Mouse (Mus musculus) midbrain, embryonic 12.5 days (tissue): ENCODE data around the gene Sae1. TPM values are rescaled to one million over a fixed set of nuclear protein-coding genes. Genes with fewer than 3 reads are reported as not detected.

Source experiments
- ATAC-seq: fragments of 200-750 bp; cut with Nextera tagmentation; 2 replicates; pipeline ENCODE4 v1.8.0; 2017; ENCODE audit warnings: low read depth, moderate TSS enrichment, moderate library complexity; ENCODE audit not compliant: low FRiP score
- H3K27ac ChIP-seq: fragments of 300-500 bp; sonication (generic); replicated peaks from 2 replicates; pipeline ENCODE4 v1.5.1; 2016; ENCODE audit warnings: mild to moderate bottlenecking
- H3K27me3 ChIP-seq: fragments of 300-500 bp; sonication (generic); 2 replicates; pipeline ENCODE4 v1.6.1; 2016; ENCODE audit warnings: mild to moderate bottlenecking
- H3K36me3 ChIP-seq: fragments of 300-500 bp; sonication (generic); 2 replicates; pipeline ENCODE4 v1.6.1; 2016
- H3K4me1 ChIP-seq: fragments of 300-500 bp; sonication (generic); 2 replicates; pipeline ENCODE4 v1.6.1; 2016
- H3K4me2 ChIP-seq: fragments of 300-500 bp; sonication (generic); replicated peaks from 2 replicates; pipeline ENCODE4 v1.6.1; 2016; ENCODE audit warnings: mild to moderate bottlenecking, moderate library complexity
- H3K4me3 ChIP-seq: fragments of 300-500 bp; sonication (generic); 2 replicates; pipeline ENCODE4 v1.5.1; 2016; ENCODE audit warnings: mild to moderate bottlenecking
- H3K9ac ChIP-seq: fragments of 300-500 bp; sonication (generic); replicated peaks from 2 replicates; pipeline ENCODE4 v1.6.1; 2016; ENCODE audit warnings: mild to moderate bottlenecking, moderate library complexity
- H3K9me3 ChIP-seq: fragments of 300-500 bp; sonication (generic); 2 replicates; pipeline ENCODE4 v1.6.1; 2016; ENCODE audit warnings: mild to moderate bottlenecking
- WGBS: fragments of 180-500 bp; shearing (Covaris S2); methylation state at CpG from one replicate; pipeline ENCODE4 v1.1.7; 2016; 5-methylcytosine and 5-hydroxymethylcytosine counted together
- polyA plus RNA-seq: library from polyadenylated mRNA; unstranded; fragments of >200 nt; fragmentation: Nextera tagmentation; extraction: Ambion mirVana; gene quantifications from 2 replicates; pipeline ENCODE4 v1.2.1, GENCODE M21; 2016

Gene Sae1
- polyA plus RNA-seq, 1 experiment from 2014 or later, result 331 TPM

- H3K4me2 ChIP-seq, result no peak overlapping the region
- no peak overlapping the region for H3K27ac ChIP-seq
- H3K27me3 ChIP-seq, result no peaks in the 10 kb centered on the region
- H3K9ac ChIP-seq, result no peak overlapping the region
- no peaks in the 10 kb centered on the region for H3K9me3 ChIP-seq
- peaks cover 12% of the 10 kb centered on the region for H3K4me1 ChIP-seq
- 90% methylated on average over 8 of the region's 8 CpGs for WGBS
- H3K36me3 ChIP-seq, result peaks cover 50% of the 10 kb centered on the region
- no peak overlapping the region for H3K4me3 ChIP-seq
- no peak for ATAC-seq
Measured at GRCm38 (mm10) chr7:16284001-16284400, 103.6 kb downstream of the Sae1 start.

GRCm38 (mm10) chr7:16282334-16282733 is 105.3 kb downstream of the Sae1 start:
- H3K36me3 ChIP-seq, result peaks cover 67% of the 10 kb centered on the region
- 94% methylated on average over 13 of the region's 13 CpGs for WGBS
- no peak overlapping the region for H3K4me2 ChIP-seq

GRCm38 (mm10) chr7:16280721-16281120 is 106.9 kb downstream of the Sae1 start:
- H3K9me3 ChIP-seq, result no peaks in the 10 kb centered on the region
- H3K4me3 ChIP-seq, result no peak overlapping the region
- no peak overlapping the region for H3K27ac ChIP-seq
- WGBS, result 91% methylated on average over 11 of the region's 11 CpGs
- H3K36me3 ChIP-seq, result peaks cover 83% of the 10 kb centered on the region
- ATAC-seq, result no peak
- peaks cover 2% of the 10 kb centered on the region; the same call in 1 of the 2 replicates for H3K27me3 ChIP-seq
- no peak overlapping the region for H3K4me2 ChIP-seq
- peaks cover 7% of the 10 kb centered on the region for H3K4me1 ChIP-seq
- no peak overlapping the region for H3K9ac ChIP-seq

More at GRCm38 (mm10) chr7:16282334-16282733, 105.3 kb downstream of the Sae1 start:
- no peak for ATAC-seq
- no peaks in the 10 kb centered on the region for H3K9me3 ChIP-seq
- H3K4me3 ChIP-seq, result no peak overlapping the region
- no peak overlapping the region for H3K9ac ChIP-seq
- H3K27ac ChIP-seq, result no peak overlapping the region
- no peaks in the 10 kb centered on the region for H3K27me3 ChIP-seq
- H3K4me1 ChIP-seq, result peaks cover 12% of the 10 kb centered on the region

GRCm38 (mm10) chr7:16274922-16275890 is 112.4 kb downstream of the Sae1 start:
- Histone ChIP-seq H3K27me3 (peaks cover 22% of the 10 kb centered on the region), H3K4me1 (peaks cover 24% of the 10 kb centered on the region), H3K4me3 (no peak overlapping the region), H3K9ac (no peak overlapping the region), H3K4me2 (no peak overlapping the region), H3K27ac (no peak overlapping the region), H3K36me3 (peaks cover 48% of the 10 kb centered on the region), H3K9me3 (no peaks in the 10 kb centered on the region)
- ATAC-seq, result no peak
- WGBS, result 89% methylated on average over 10 of the region's 10 CpGs

GRCm38 (mm10) chr7:16273766-16274140 is 113.9 kb downstream of the Sae1 start:
- H3K4me3 ChIP-seq, result peak overlapping the region; percentile 66
- H3K9me3 ChIP-seq, result no peaks in the 10 kb centered on the region
- ATAC-seq, result peak; percentile 76
- H3K27me3 ChIP-seq, result peaks cover 29% of the 10 kb centered on the region
- peaks cover 36% of the 10 kb centered on the region for H3K36me3 ChIP-seq
- WGBS, result under 1% methylated on average over 18 of the region's 18 CpGs
- peak overlapping the region; percentile 91 for H3K27ac ChIP-seq
- peak overlapping the region; percentile 84 for H3K4me2 ChIP-seq
- H3K4me1 ChIP-seq, result peaks cover 24% of the 10 kb centered on the region
- H3K9ac ChIP-seq, result peak overlapping the region; percentile 71; the same call in 1 of the 2 replicates

- ATAC-seq, result peak; percentile 84
- Histone ChIP-seq H3K4me2 (peak within 1 kb of the TSS; percentile 84), H3K36me3 (peaks cover 31% of the 10 kb centered on the region), H3K9me3 (no peaks in the 10 kb centered on the region), H3K4me3 (peak within 1 kb of the TSS; percentile 66), H3K27me3 (peaks cover 34% of the 10 kb centered on the region), H3K27ac (peak within 1 kb of the TSS; percentile 91), H3K9ac (peak within 1 kb of the TSS; percentile 71), H3K4me1 (peaks cover 24% of the 10 kb centered on the region)
- WGBS, result under 1% methylated on average over 40 of the region's 49 CpGs
Measured at GRCm38 (mm10) chr7:16273081-16273765, 114.4 kb downstream of the Sae1 start, which contains the start of gene Inafm1. Gene Inafm1 (minus strand): TSS chr7:16273617.

- H3K9ac ChIP-seq, result peak overlapping the region; percentile 71
- peak; percentile 69 for ATAC-seq
- H3K36me3 ChIP-seq, result peaks cover 26% of the 10 kb centered on the region
- H3K4me2 ChIP-seq, result peak overlapping the region; percentile 84
- H3K27me3 ChIP-seq, result peaks cover 34% of the 10 kb centered on the region
- peak overlapping the region; percentile 66 for H3K4me3 ChIP-seq
- no peaks in the 10 kb centered on the region for H3K9me3 ChIP-seq
- H3K4me1 ChIP-seq, result peaks cover 24% of the 10 kb centered on the region
- H3K27ac ChIP-seq, result peak overlapping the region; percentile 91
- WGBS, result under 1% methylated on average over 45 of the region's 46 CpGs
Measured at GRCm38 (mm10) chr7:16272681-16273080, 114.9 kb downstream of the Sae1 start.

GRCm38 (mm10) chr7:16271139-16271538 is 116.5 kb downstream of the Sae1 start:
- Histone ChIP-seq H3K9ac (no peak overlapping the region), H3K4me1 (peaks cover 24% of the 10 kb centered on the region), H3K9me3 (no peaks in the 10 kb centered on the region), H3K36me3 (peaks cover 10% of the 10 kb centered on the region), H3K4me2 (peak overlapping the region; percentile 84; the same call in 1 of the 2 replicates), H3K27me3 (peaks cover 34% of the 10 kb centered on the region), H3K4me3 (no peak overlapping the region), H3K27ac (no peak overlapping the region)
- ATAC-seq, result no peak
- 72% methylated on average over 1 of the region's 1 CpGs for WGBS

Other genes starting within 250 kb of the Sae1 start
- 123 and 128 TPM in 2 replicates for gene Meis3, start 212.7 kb downstream of the Sae1 start, polyA plus RNA-seq
- gene Dhx34, start 165.8 kb downstream of the Sae1 start, polyA plus RNA-seq, result 18.9 and 19.0 TPM in 2 replicates
- 0.11 TPM in 1 of 2 replicates, not detected in the other for gene C5ar2, start 143.7 kb downstream of the Sae1 start, polyA plus RNA-seq
- gene C5ar1, start 128.3 kb downstream of the Sae1 start, polyA plus RNA-seq, result 1.3 and 1.5 TPM in 2 replicates
- 20.5 and 20.6 TPM in 2 replicates for gene Inafm1, start 114.2 kb downstream of the Sae1 start, polyA plus RNA-seq
- 43.2 and 48.8 TPM in 2 replicates for gene Ccdc9, start 101.0 kb downstream of the Sae1 start, polyA plus RNA-seq
- 17.3 and 18.9 TPM in 2 replicates for gene Bbc3, start 79.4 kb downstream of the Sae1 start, polyA plus RNA-seq
- gene Zc3h4, start 13.1 kb upstream of the Sae1 start, polyA plus RNA-seq, result 27.4 and 31.1 TPM in 2 replicates
- 46.9 and 51.1 TPM in 2 replicates for gene Tmem160, start 65.0 kb upstream of the Sae1 start, polyA plus RNA-seq
- 0.93 and 1.2 TPM in 2 replicates for gene Npas1, start 89.9 kb upstream of the Sae1 start, polyA plus RNA-seq
- 39.1 and 40.2 TPM in 2 replicates for gene Arhgap35, start 227.2 kb upstream of the Sae1 start, polyA plus RNA-seq